Mouse (Mus musculus) forebrain, embryonic 13.5 days (tissue): ENCODE data around the gene Gm20824. TPM values are rescaled to one million over a fixed set of nuclear protein-coding genes. Genes with fewer than 3 reads are reported as not detected.
"Not testable (repeated sequence)": the region's sequence is repeated elsewhere in the genome, so short reads cannot be mapped to it uniquely, and the experiment has no call there.

Source experiments
- ATAC-seq: fragments of 200-750 bp; cut with Nextera tagmentation; 2 replicates; pipeline ENCODE4 v1.8.0; 2017
- H3K27ac ChIP-seq: fragments of 300-500 bp; sonication (generic); 2 replicates; pipeline ENCODE4 v1.5.1; 2015; ENCODE audit warnings: inconsistent platforms, mild to moderate bottlenecking, moderate library complexity
- H3K27me3 ChIP-seq: fragments of 300-500 bp; sonication (generic); 2 replicates; pipeline ENCODE4 v1.6.1; 2015; ENCODE audit warnings: mild to moderate bottlenecking, inconsistent platforms
- H3K36me3 ChIP-seq: fragments of 300-500 bp; sonication (generic); 2 replicates; pipeline ENCODE4 v1.6.1; 2015; ENCODE audit warnings: mild to moderate bottlenecking, inconsistent platforms; ENCODE audit not compliant: poor library complexity, severe bottlenecking
- H3K4me1 ChIP-seq: fragments of 300-500 bp; sonication (generic); 2 replicates; pipeline ENCODE4 v1.6.1; 2015; ENCODE audit warnings: inconsistent platforms
- H3K4me2 ChIP-seq: fragments of 300-500 bp; sonication (generic); 2 replicates; pipeline ENCODE4 v1.6.1; 2015; ENCODE audit warnings: inconsistent platforms, mild to moderate bottlenecking, moderate library complexity
- H3K4me3 ChIP-seq: fragments of 300-500 bp; sonication (generic); 2 replicates; pipeline ENCODE4 v1.5.1; 2015; ENCODE audit warnings: mild to moderate bottlenecking, inconsistent platforms
- H3K9ac ChIP-seq: fragments of 300-500 bp; sonication (generic); 2 replicates; pipeline ENCODE4 v1.6.1; 2015; ENCODE audit warnings: mild to moderate bottlenecking, inconsistent platforms
- H3K9me3 ChIP-seq: fragments of 300-500 bp; sonication (generic); replicated peaks from 2 replicates; pipeline ENCODE4 v1.6.1; 2016; ENCODE audit warnings: inconsistent platforms
- WGBS: fragments of 180-500 bp; shearing (Covaris S2); methylation state at CpG from one replicate; pipeline ENCODE4 v1.1.7; 2015; 5-methylcytosine and 5-hydroxymethylcytosine counted together
- polyA plus RNA-seq: library from polyadenylated mRNA; unstranded; fragments of >200 nt; fragmentation: Nextera tagmentation; extraction: Ambion mirVana; gene quantifications from 2 replicates; pipeline ENCODE4 v1.2.1, GENCODE M21; 2015

Gm20824 gene
- not detected in 2 replicates for polyA plus RNA-seq

DNA sequence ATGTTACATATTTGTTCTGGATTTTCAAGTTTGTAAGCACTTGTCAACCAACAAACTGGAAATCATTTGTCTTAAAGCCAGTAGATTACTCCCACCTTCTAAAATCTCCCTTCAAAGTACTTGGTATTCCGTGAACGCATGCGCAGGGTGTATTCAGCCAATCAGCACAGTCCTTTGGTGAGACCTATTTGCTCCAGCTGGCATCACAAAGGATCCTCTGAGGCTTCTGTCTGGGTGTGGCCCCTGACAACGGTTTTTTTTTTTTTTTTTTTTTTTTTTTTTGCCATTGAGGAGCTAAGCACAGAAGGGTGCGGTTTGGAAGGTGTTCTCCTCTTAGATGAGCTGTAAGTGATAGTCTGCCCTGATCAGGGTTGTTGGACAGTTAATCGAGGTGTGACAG, at the start of gene Gm20824:
Gm20824 (plus strand) TSS at position 301 of the 400 bp plus-strand sequence.
- H3K4me1 ChIP-seq, H3K4me2 ChIP-seq, H3K4me3 ChIP-seq, H3K36me3 ChIP-seq, H3K27ac ChIP-seq, H3K9ac ChIP-seq, H3K9me3 ChIP-seq, H3K27me3 ChIP-seq, ATAC-seq: not testable (repeated sequence)
- WGBS = no CpG with 5 or more reads among the region's 6 CpGs

Other genes starting within 250 kb of the Gm20824 start
- gene Gm20825, start 186.4 kb upstream of the Gm20824 start, polyA plus RNA-seq = not detected in 2 replicates